Mouse (Mus musculus) MEL (cell line): ENCODE data around the gene Strbp. TPM values are rescaled to one million over a fixed set of nuclear protein-coding genes. Genes with fewer than 3 reads are reported as not detected.
A peak's percentile ranks its signal among the peaks of the same experiment; 100 is the strongest.

Experiments
- DNase-seq: peaks from one replicate; pipeline ENCODE4 v3.0.0; 2011; ENCODE audit warnings: low read depth, low spot score
- H3K27ac ChIP-seq: 2 replicates; pipeline ENCODE4 v1.5.1; 2012; ENCODE audit warnings: low read depth, mild to moderate bottlenecking, control low read depth, low read length, moderate library complexity; ENCODE audit not compliant: control insufficient read depth
- H3K27me3 ChIP-seq, 2 experiments: fragments of 150-350 bp in 1 of 2; sonication (generic) in 1 of 2; 2 replicates each; pipeline ENCODE4 v1.6.1; 2012; ENCODE audit warnings: low read length in 2 of 2, mild to moderate bottlenecking in 2 of 2, improper control_type of control experiment in 1 of 2, moderate library complexity in 1 of 2; ENCODE audit not compliant: insufficient read depth in 2 of 2, control insufficient read depth in 1 of 2
- H3K36me3 ChIP-seq, 2 experiments: 2 replicates each; pipeline ENCODE4 v1.6.1; 2012 to 2014; ENCODE audit warnings: low read length in 2 of 2, improper control_type of control experiment in 1 of 2, inconsistent platforms in 1 of 2, mild to moderate bottlenecking in 1 of 2; ENCODE audit not compliant: insufficient read depth in 2 of 2, control insufficient read depth in 1 of 2
- H3K4me1 ChIP-seq, 2 experiments: fragments of 150-350 bp in 1 of 2; sonication (generic) in 1 of 2; 2 replicates each; pipeline ENCODE4 v1.6.1; 2012; ENCODE audit warnings: low read length in 2 of 2, improper control_type of control experiment in 1 of 2, mild to moderate bottlenecking in 1 of 2; ENCODE audit not compliant: insufficient read depth in 2 of 2, control insufficient read depth in 1 of 2
- H3K4me3 ChIP-seq, 2 experiments: fragments of 150-350 bp in 1 of 2; sonication (generic) in 1 of 2; 2 replicates each; pipeline ENCODE4 v1.5.1; 2012; ENCODE audit warnings: low read depth in 2 of 2, low read length in 2 of 2, mild to moderate bottlenecking in 2 of 2, moderate library complexity in 2 of 2, control low read depth in 1 of 2, improper control_type of control experiment in 1 of 2; ENCODE audit not compliant: control insufficient read depth in 1 of 2, insufficient read depth in 1 of 2
- H3K79me2 ChIP-seq: 2 replicates; pipeline ENCODE4 v1.6.1; 2012; ENCODE audit warnings: mild to moderate bottlenecking, low read length, moderate library complexity; ENCODE audit not compliant: control insufficient read depth, poor library complexity, insufficient read depth
- H3K9ac ChIP-seq: 2 replicates; pipeline ENCODE4 v1.6.1; 2012; ENCODE audit warnings: low read depth, mild to moderate bottlenecking, control low read depth, low read length, moderate library complexity; ENCODE audit not compliant: control insufficient read depth, poor library complexity, severe bottlenecking
- H3K9me3 ChIP-seq: fragments of 150-350 bp; sonication (generic); replicated peaks from 2 replicates; pipeline ENCODE4 v1.6.1; 2012; ENCODE audit warnings: mild to moderate bottlenecking, low read length, improper control_type of control experiment, moderate library complexity; ENCODE audit not compliant: insufficient read depth
- CHD1 ChIP-seq: IDR thresholded peaks from 2 replicates; pipeline ENCODE4 v1.6.1; 2012; ENCODE audit warnings: low read depth, mild to moderate bottlenecking, inconsistent platforms, low read length, improper control_type of control experiment
- CHD2 ChIP-seq: IDR thresholded peaks from 2 replicates; pipeline ENCODE4 v1.6.1; 2011; ENCODE audit warnings: low read length, improper control_type of control experiment
- ETS1 ChIP-seq: IDR thresholded peaks from 2 replicates; pipeline ENCODE4 v1.6.1; 2012; ENCODE audit warnings: low read depth, mild to moderate bottlenecking, inconsistent platforms, low read length, improper control_type of control experiment, moderate library complexity
- GATA1 ChIP-seq: IDR thresholded peaks from 2 replicates; pipeline ENCODE4 v1.6.1; 2011; ENCODE audit warnings: low read depth, low read length, improper control_type of control experiment
- HCFC1 ChIP-seq: IDR thresholded peaks from 2 replicates; pipeline ENCODE4 v1.6.1; 2012; ENCODE audit warnings: low read depth, mild to moderate bottlenecking, inconsistent platforms, low read length, improper control_type of control experiment, moderate library complexity
- JUND ChIP-seq: IDR thresholded peaks from 2 replicates; pipeline ENCODE4 v1.6.1; 2011; ENCODE audit warnings: low read depth, mild to moderate bottlenecking, improper control_type of control experiment, low read length
- MAFK ChIP-seq: IDR thresholded peaks from 2 replicates; pipeline ENCODE4 v1.6.1; 2011; ENCODE audit warnings: low read depth, mild to moderate bottlenecking, low read length, improper control_type of control experiment, borderline replicate concordance
- MYB ChIP-seq: IDR thresholded peaks from 2 replicates; pipeline ENCODE4 v1.6.1; 2011; ENCODE audit warnings: mild to moderate bottlenecking, low read depth, low read length, improper control_type of control experiment
- MYC ChIP-seq: IDR thresholded peaks from 2 replicates; pipeline ENCODE4 v1.6.1; 2011; ENCODE audit warnings: low read depth, mild to moderate bottlenecking, low read length, improper control_type of control experiment, moderate library complexity
- NELFE ChIP-seq: IDR thresholded peaks from 2 replicates; pipeline ENCODE4 v1.6.1; 2011; ENCODE audit warnings: low read depth, low read length, improper control_type of control experiment
- RAD21 ChIP-seq: IDR thresholded peaks from 2 replicates; pipeline ENCODE4 v1.6.1; 2011; ENCODE audit warnings: mild to moderate bottlenecking, low read depth, low read length, improper control_type of control experiment
- RCOR1 ChIP-seq: IDR thresholded peaks from 2 replicates; pipeline ENCODE4 v1.6.1; 2012; ENCODE audit warnings: low read depth, mild to moderate bottlenecking, inconsistent platforms, low read length, improper control_type of control experiment
- SIN3A ChIP-seq: IDR thresholded peaks from 2 replicates; pipeline ENCODE4 v1.6.1; 2012; ENCODE audit warnings: low read length, improper control_type of control experiment, inconsistent platforms
- TCF12 ChIP-seq: IDR thresholded peaks from 2 replicates; pipeline ENCODE4 v1.6.1; 2014; ENCODE audit warnings: low read depth, mild to moderate bottlenecking, inconsistent platforms, low read length, improper control_type of control experiment, moderate library complexity
- UBTF ChIP-seq: IDR thresholded peaks from 2 replicates; pipeline ENCODE4 v1.6.1; 2012; ENCODE audit warnings: low read depth, mild to moderate bottlenecking, inconsistent platforms, low read length, improper control_type of control experiment, moderate library complexity, borderline replicate concordance; ENCODE audit not compliant: insufficient read depth
- USF2 ChIP-seq, 2 experiments: IDR thresholded peaks; 2 replicates each; pipeline ENCODE4 v1.6.1; 2011 to 2012; ENCODE audit warnings: improper control_type of control experiment in 2 of 2, low read length in 2 of 2, borderline replicate concordance in 1 of 2, inconsistent platforms in 1 of 2, low read depth in 1 of 2, mild to moderate bottlenecking in 1 of 2; ENCODE audit not compliant: insufficient read depth in 1 of 2
- ZC3H11A ChIP-seq: IDR thresholded peaks from 2 replicates; pipeline ENCODE4 v1.6.1; 2012; ENCODE audit warnings: low read depth, mild to moderate bottlenecking, inconsistent platforms, low read length, improper control_type of control experiment
- polyA plus RNA-seq, 2 experiments: library from polyadenylated mRNA; stranded (reverse) in 1 of 2; unstranded in 1 of 2; fragments of >175 nt in 1 of 2; fragments of >200 nt in 1 of 2; gene quantifications; 2 replicates each; pipeline versions ENCODE4 v1.2.1 to v1.2.4; 2012; ENCODE audit warnings: low replicate concordance in 2 of 2, low read depth in 1 of 2; ENCODE audit not compliant: insufficient read length in 2 of 2, insufficient read depth in 1 of 2, missing spikeins in 1 of 2
- total RNA-seq: library from RNA; depleted of rRNA; stranded (reverse); fragments of 300-350 nt; gene quantifications from 2 replicates; pipeline ENCODE4 v1.2.3, GENCODE M21; 2012

Gene Strbp
- total and polyA plus RNA-seq, 3 experiments: 30.6 to 123 (median 59.8) TPM

DNA sequence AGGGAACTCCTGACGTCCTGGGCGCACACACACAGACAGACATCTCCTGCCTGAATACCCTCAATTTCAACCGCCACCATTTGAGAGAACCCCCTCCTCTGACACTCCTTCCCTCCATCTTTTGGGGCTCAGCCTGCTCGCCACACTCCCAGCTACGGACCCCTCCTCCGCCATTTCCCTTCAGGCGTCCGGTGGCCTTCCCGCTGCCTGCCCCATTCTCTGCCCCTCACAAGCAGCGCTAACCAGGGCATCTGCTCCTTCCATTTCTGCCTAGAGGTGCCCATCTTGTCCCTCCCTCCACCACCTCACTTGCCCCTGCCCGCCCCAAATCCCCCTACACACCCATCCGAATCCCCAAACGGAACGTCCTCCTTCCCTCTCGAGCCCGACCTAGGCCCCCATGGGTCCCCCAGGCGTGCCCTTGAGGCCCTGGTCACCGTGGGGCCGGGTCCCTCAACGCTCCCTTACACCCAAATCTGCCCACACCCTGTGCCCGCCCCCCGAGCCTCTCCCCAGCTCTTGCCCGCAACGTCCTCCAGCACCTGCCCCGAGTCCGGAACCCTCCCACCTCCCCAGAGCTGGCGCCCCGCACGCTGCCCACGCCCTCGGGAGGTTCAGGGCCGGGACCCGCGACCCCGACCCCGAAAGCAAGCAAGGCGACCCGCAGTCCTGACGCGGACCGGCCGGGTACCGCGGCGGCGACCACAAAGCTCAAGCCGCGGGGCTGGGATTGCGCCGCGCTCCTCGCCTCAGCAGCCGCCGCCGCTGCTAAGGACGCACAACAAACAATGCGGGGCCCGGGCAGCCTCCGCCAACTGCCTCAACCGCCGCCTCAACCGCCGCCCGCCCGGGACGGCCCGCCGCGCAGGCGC, 1.1 kb downstream of the Strbp start:
- TF ChIP-seq CHD2 (no peak), GATA1 (no peak), MYC (no peak), USF2 (IDR thresholded peaks at IDR 0.05; ENCODE audit: borderline replicate concordance in 1 of 2, insufficient read depth in 1 of 2, low read depth in 1 of 2, low read length in 2 of 2) (no peak), MYB (peak; percentile 95), RAD21 (no peak), ZC3H11A (no peak), HCFC1 (peak; percentile 30), UBTF (0 out of 2 replicates have a peak, but pooled peaks have one; percentile 41), JUND (no peak), NELFE (0 out of 2 replicates have a peak, but pooled peaks have one; percentile 35), MAFK (no peak), SIN3A (no peak), CHD1 (no peak), ETS1 (no peak)
- peak overlapping the region; percentile 97 for H3K9ac ChIP-seq
- H3K4me3 ChIP-seq: peak overlapping the region; percentile 95 to 96
- peaks cover 2 to 7% of the 10 kb centered on the region in 2 experiments; a peak in 3 of 4 replicates for H3K4me1 ChIP-seq
- H3K27ac ChIP-seq: peak overlapping the region; percentile 38; the same call in 1 of the 2 replicates
- peak; percentile 52 for DNase-seq
- H3K36me3 ChIP-seq: peaks cover 0 to 3% of the 10 kb centered on the region in 2 experiments; a peak in 2 of 4 replicates
- peaks cover 4 to 6% of the 10 kb centered on the region in 2 experiments for H3K27me3 ChIP-seq
- peaks cover 25% of the 10 kb centered on the region for H3K79me2 ChIP-seq
- H3K9me3 ChIP-seq: no peaks in the 10 kb centered on the region

GRCm38 (mm10) chr2:37689064-37689615, 14.5 kb downstream of the Strbp start:
- H3K4me1 ChIP-seq: no peaks in the 10 kb centered on the region
- TF ChIP-seq RCOR1: peak; percentile 60; the same call in 1 of the 2 replicates
- no peak for TF ChIP-seq TCF12
- TF ChIP-seq, all 39 proteins: peak for 1
- DNase-seq: no peak
- Histone ChIP-seq H3K9ac (no peak overlapping the region), H3K27me3 (no peaks in the 10 kb centered on the region), H3K36me3 (no peaks in the 10 kb centered on the region; a peak in 1 of 4 replicates), H3K4me3 (no peak overlapping the region), H3K27ac (no peak overlapping the region), H3K9me3 (no peaks in the 10 kb centered on the region), H3K79me2 (peaks cover 6% of the 10 kb centered on the region)
